Mouse (Mus musculus) cortical plate, adult 2 months (tissue): ENCODE data around the gene Son.

Experiments
- CTCF ChIP-seq: fragments of 200-500 bp; IDR thresholded peaks from 2 replicates; pipeline ENCODE4 v1.5.1; 2011; ENCODE audit warnings: mild to moderate bottlenecking, control low read depth, low read length; ENCODE audit not compliant: insufficient read depth; ENCODE audit errors: extremely low read depth
- POLR2A ChIP-seq: fragments of 200-500 bp; IDR thresholded peaks from 2 replicates; pipeline ENCODE4 v1.6.1; 2011; ENCODE audit warnings: mild to moderate bottlenecking, low read length, control low read depth; ENCODE audit not compliant: insufficient read depth; ENCODE audit errors: extremely low read depth

- TF ChIP-seq POLR2A (no peak), CTCF (no peak)
These were observed 42.5 kb downstream of the Son start for GRCm38 (mm10) chr16:91689791-91690190.
